Mouse (Mus musculus) erythroid progenitor cell, adult 5-6 weeks (primary cell): ENCODE data around the gene Gm1979. TPM values are rescaled to one million over a fixed set of nuclear protein-coding genes. Genes with fewer than 3 reads are reported as not detected.
"Not testable (repeated sequence)": the region's sequence is repeated elsewhere in the genome, so short reads cannot be mapped to it uniquely, and the experiment has no call there.

Experiments
- ATAC-seq: replicated peaks from 2 replicates; pipeline ENCODE4 v1.8.0; 2016; ENCODE audit warnings: moderate number of reproducible peaks, mild to moderate bottlenecking, moderate TSS enrichment, inconsistent platforms; ENCODE audit not compliant: poor library complexity, low FRiP score, severe bottlenecking
- total RNA-seq, 2 experiments: library from RNA; stranded (forward) in 1 of 2; stranded (reverse) in 1 of 2; fragments of 150-400 nt in 1 of 2; fragments of 186-747, 209-891 nt in 1 of 2; gene quantifications; 2 replicates each; pipeline versions ENCODE4 v1.2.3 to v1.2.4; 2015 to 2017; ENCODE audit warnings: low replicate concordance in 2 of 2

Gene Gm1979
- total RNA-seq (2015; ENCODE audit: low replicate concordance), result not detected in 2 replicates
- total RNA-seq (2017; ENCODE audit: low replicate concordance), result not detected in 2 replicates

DNA sequence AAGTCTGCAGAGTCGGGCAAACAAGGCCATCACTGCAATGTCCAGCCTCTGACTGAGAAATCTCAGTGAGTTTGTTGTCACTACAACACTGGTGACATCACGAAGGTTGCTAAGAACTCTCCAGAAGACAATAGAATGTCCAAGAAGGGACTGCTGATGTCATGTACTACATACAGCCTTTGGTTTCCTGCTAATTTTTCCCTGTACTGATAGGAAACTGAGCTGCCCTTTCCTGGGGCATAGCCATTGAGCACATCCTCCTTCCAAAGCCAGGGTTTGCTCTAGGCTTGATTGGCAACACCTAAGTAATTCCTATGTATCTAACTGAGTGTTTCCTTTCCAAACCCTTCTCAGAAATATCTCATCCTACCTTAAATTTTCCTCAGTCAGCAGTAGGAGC, at the start of gene Gm1979:
Gene Gm1979, minus strand, starts transcription at position 101 of the 400 bp plus-strand sequence.
- ATAC-seq, result not testable (repeated sequence)

- not testable (repeated sequence) for ATAC-seq
Measured at GRCm38 (mm10) chr5:26039458-26039857, 34.9 kb upstream of the Gm1979 start, which contains the start of gene Speer4a. Speer4a (minus strand) TSS chr5:26039558.

- ATAC-seq, result not testable (repeated sequence)
Measured at GRCm38 (mm10) chr5:26022816-26023215, 18.2 kb upstream of the Gm1979 start, which contains the start of gene Gm5862. Gm5862 (minus strand) TSS chr5:26022916.

- not testable (repeated sequence) for ATAC-seq
Measured at GRCm38 (mm10) chr5:26007697-26008096, 3.1 kb upstream of the Gm1979 start.

GRCm38 (mm10) chr5:26006937-26007695, 2.5 kb upstream of the Gm1979 start:
- ATAC-seq, result peak; percentile 59

- not testable (repeated sequence) for ATAC-seq
Measured at GRCm38 (mm10) chr5:25988550-25988949, 16.0 kb downstream of the Gm1979 start, which contains the start of gene Gm21698. Gm21698 (minus strand) TSS chr5:25988650.

- ATAC-seq, result not testable (repeated sequence)
Measured at GRCm38 (mm10) chr5:25972563-25972962, 32.0 kb downstream of the Gm1979 start, which contains the start of gene Gm21680. Gm21680 (minus strand) TSS chr5:25972663.

DNA sequence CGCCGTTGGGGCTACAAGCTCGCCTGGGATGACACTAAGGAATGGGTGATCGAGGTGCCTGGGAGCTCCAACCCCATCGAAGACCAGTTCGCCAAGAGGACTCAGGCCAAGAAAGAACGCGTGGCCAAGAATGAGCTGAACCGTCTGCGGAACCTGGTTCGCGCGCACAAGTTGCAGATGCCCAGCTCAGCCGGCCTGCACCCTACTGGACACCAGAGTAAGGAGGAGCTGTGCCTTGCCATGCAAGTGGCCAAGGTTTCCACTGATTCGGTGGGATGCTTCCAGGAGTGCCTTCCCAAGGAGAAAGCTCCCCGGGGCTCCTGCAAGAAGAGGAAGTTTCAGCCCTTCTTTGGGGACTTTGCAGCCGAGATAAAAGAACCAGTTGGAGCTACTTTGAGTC, 47.5 kb downstream of the Gm1979 start:
- ATAC-seq, result not testable (repeated sequence)

- ATAC-seq, result peak; percentile 34; the same call in 1 of the 2 replicates
Measured at GRCm38 (mm10) chr5:25956611-25957010, 48.0 kb downstream of the Gm1979 start.

GRCm38 (mm10) chr5:25954317-25954716, 50.3 kb downstream of the Gm1979 start, which contains the start of gene Gm21671:
Gm21671 (minus strand) TSS chr5:25954417.
- ATAC-seq, result not testable (repeated sequence)

Other genes with a start within 250 kb of the Gm1979 start
- gene Actr3b, start 244.8 kb downstream of the Gm1979 start, total RNA-seq (2015; ENCODE audit: low replicate concordance), result 0.72 TPM in 1 of 2 replicates, not detected in the other
- gene Actr3b, start 244.8 kb downstream of the Gm1979 start, total RNA-seq (2017; ENCODE audit: low replicate concordance), result not detected in 2 replicates
- gene Gm21663, start 62.4 kb downstream of the Gm1979 start, total RNA-seq (2015; ENCODE audit: low replicate concordance), result not detected in 2 replicates
- gene Gm21663, start 62.4 kb downstream of the Gm1979 start, total RNA-seq (2017; ENCODE audit: low replicate concordance), result not detected in 2 replicates
- gene Gm21671, start 50.4 kb downstream of the Gm1979 start, total RNA-seq (2015; ENCODE audit: low replicate concordance), result not detected in 2 replicates
- not detected in 2 replicates for gene Gm21671, start 50.4 kb downstream of the Gm1979 start, total RNA-seq (2017; ENCODE audit: low replicate concordance)
- not detected in 2 replicates for gene Gm21680, start 32.1 kb downstream of the Gm1979 start, total RNA-seq (2015; ENCODE audit: low replicate concordance)
- not detected in 2 replicates for gene Gm21680, start 32.1 kb downstream of the Gm1979 start, total RNA-seq (2017; ENCODE audit: low replicate concordance)
- not detected in 2 replicates for gene Gm21698, start 16.1 kb downstream of the Gm1979 start, total RNA-seq (2015; ENCODE audit: low replicate concordance)
- gene Gm21698, start 16.1 kb downstream of the Gm1979 start, total RNA-seq (2017; ENCODE audit: low replicate concordance), result not detected in 2 replicates
- not detected in 2 replicates for gene Gm5862, start 18.1 kb upstream of the Gm1979 start, total RNA-seq (2015; ENCODE audit: low replicate concordance)
- not detected in 2 replicates for gene Gm5862, start 18.1 kb upstream of the Gm1979 start, total RNA-seq (2017; ENCODE audit: low replicate concordance)
- not detected in 2 replicates for gene Speer4a, start 34.8 kb upstream of the Gm1979 start, total RNA-seq (2015; ENCODE audit: low replicate concordance)
- gene Speer4a, start 34.8 kb upstream of the Gm1979 start, total RNA-seq (2017; ENCODE audit: low replicate concordance), result not detected in 2 replicates
- not detected in 2 replicates for gene Gm7347, start 53.8 kb upstream of the Gm1979 start, total RNA-seq (2015; ENCODE audit: low replicate concordance)
- gene Gm7347, start 53.8 kb upstream of the Gm1979 start, total RNA-seq (2017; ENCODE audit: low replicate concordance), result not detected in 2 replicates
- gene Gm10471, start 84.5 kb upstream of the Gm1979 start, total RNA-seq (2015; ENCODE audit: low replicate concordance), result not detected in 2 replicates
- gene Gm10471, start 84.5 kb upstream of the Gm1979 start, total RNA-seq (2017; ENCODE audit: low replicate concordance), result not detected in 2 replicates
- not detected in 2 replicates for gene 5031410I06Rik, start 100.6 kb upstream of the Gm1979 start, total RNA-seq (2015; ENCODE audit: low replicate concordance)
- not detected in 2 replicates for gene 5031410I06Rik, start 100.6 kb upstream of the Gm1979 start, total RNA-seq (2017; ENCODE audit: low replicate concordance)
- gene Gm10220, start 116.6 kb upstream of the Gm1979 start, total RNA-seq (2015; ENCODE audit: low replicate concordance), result not detected in 2 replicates
- not detected in 2 replicates for gene Gm10220, start 116.6 kb upstream of the Gm1979 start, total RNA-seq (2017; ENCODE audit: low replicate concordance)